Mouse (Mus musculus) frontal cortex, postnatal 36 days (tissue): Measurements from ENCODE around the gene Phc2.

ENCODE experiments used
- DNase-seq, 2 experiments: peaks; one replicate each; pipeline ENCODE4 v3.0.0; 2022; ENCODE audit warnings: low spot score in 2 of 2

Gene Phc2

GRCm38 (mm10) chr4:128741906-128742305 lies 87.4 kb downstream of the Phc2 start:
- DNase-seq: no peak

- DNase-seq: no peak
Measured at GRCm38 (mm10) chr4:128742379-128742970, 88.0 kb downstream of the Phc2 start.

- no peak for DNase-seq
Measured at GRCm38 (mm10) chr4:128743031-128743626, 88.6 kb downstream of the Phc2 start.

- DNase-seq: no peak
Measured at GRCm38 (mm10) chr4:128745160-128745559, 90.7 kb downstream of the Phc2 start.

DNA sequence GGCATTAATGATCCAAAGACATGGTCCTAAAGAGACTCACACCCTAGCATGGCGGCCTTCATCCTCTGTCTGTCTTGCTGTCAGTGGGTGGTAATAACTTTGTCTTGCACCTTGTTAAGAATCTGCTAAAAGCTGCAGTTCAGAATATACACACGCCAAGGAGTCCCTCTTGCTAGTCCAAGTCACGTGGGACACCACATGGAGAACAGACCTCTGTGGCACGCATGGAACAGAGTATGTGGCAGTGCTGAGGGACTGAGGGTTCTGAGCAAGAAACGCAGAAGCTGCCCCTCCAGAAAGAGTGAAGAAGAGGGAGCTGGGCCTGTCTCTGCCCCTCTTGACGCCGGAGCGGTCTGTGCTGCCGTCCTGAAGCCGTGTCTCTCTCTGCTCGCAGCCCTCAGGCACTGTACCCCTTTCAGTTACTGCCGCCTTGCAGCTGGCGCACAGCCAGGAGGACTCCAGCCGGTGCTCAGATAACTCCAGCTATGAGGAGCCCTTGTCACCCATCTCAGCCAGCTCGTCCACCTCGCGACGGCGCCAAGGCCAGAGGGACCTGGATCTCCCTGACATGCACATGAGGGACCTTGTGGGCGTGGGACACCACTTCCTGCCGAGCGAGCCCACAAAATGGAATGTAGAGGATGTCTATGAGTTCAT lies 93.2 kb downstream of the Phc2 start:
- DNase-seq: no peak

- DNase-seq: no peak
Measured at GRCm38 (mm10) chr4:128748309-128748708, 93.8 kb downstream of the Phc2 start.

DNA sequence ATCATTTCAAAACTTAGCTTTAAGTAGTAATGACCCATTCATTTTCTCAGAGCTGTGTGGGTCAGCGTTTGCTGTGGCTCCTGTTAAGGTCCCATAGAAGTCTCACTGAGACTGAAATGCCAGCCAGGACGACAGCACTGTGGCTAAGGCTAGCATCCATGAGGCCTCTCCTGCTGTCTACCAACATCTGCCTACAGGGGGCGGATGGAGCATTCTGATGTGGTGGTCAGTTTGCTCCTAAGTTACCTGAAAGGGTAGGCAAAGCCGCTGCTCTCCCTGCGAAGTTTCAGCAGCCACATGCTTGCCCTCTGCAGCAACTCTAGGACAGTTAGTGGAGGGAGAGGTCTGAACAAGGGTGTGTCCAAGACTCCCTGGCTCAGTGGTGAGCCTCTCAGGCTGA lies 96.5 kb downstream of the Phc2 start:
- no peak for DNase-seq

GRCm38 (mm10) chr4:128752031-128752757 lies 97.7 kb downstream of the Phc2 start:
- no peak for DNase-seq

- no peak for DNase-seq
Measured at GRCm38 (mm10) chr4:128753571-128753970, 99.1 kb downstream of the Phc2 start.

DNA sequence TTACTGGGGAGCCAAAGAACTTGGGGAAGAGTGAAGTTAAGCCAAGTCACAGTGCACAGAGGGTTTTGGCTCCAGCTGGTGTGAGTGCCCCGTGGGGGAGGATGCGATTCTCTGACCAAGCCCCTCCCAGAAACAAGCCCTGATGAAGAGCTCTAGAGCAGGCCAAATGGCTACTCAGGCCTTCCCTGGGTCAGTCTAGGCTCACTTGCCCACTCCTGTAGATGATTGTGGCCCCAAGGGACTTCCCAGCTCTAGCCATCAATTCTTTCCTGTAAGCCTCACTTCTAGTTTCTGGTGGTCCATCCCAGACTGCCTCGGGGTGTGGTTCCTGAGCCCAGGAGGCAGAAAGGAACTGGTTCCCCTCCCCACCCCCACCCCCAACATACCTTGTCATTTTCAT lies 100.6 kb downstream of the Phc2 start, which contains the start of gene A3galt2:
A3galt2 (plus strand) TSS at position 301 of the 400 bp plus-strand sequence.
- no peak for DNase-seq

DNA sequence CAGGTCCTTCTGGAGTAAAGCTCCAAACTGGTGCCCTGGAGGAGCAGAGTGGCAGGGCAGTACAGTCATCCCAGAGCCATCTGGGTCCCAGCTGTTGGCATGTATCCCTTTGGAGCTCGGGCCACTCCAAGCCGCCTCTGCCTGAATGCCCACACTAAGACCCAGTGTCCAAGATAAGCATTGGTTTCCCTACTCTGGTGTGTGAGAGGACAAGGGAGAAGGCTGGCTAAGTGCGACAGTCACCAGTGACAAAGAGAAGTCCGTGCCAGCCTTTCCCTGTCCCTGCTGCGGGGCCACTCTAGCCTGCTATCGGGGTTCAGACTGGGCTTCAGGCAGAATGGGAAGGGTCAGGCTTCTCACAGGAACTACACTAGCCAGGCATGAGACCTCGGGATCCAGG lies 101.4 kb downstream of the Phc2 start:
- no peak for DNase-seq

- no peak for DNase-seq
Measured at GRCm38 (mm10) chr4:128759214-128759613, 104.7 kb downstream of the Phc2 start.

DNA sequence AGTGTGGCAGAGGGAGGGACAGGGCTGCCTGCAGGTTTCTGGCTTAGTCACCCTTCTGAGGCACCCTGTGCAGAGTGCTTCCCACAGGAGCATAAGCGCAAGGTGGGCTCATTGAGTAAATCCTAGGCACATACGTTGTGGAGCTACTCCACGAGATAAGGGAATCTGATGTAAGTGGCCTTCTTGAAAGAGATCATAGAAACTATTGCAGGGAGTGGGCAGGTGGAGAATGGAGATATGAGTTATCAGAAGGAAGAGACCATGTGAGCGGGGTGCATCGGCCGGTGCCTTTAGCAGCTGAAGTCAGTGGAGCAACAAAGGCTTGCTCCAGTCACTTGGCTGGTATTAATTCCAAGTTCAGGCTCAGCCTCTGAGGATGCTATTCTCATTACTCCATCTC lies 105.5 kb downstream of the Phc2 start:
- no peak for DNase-seq

DNA sequence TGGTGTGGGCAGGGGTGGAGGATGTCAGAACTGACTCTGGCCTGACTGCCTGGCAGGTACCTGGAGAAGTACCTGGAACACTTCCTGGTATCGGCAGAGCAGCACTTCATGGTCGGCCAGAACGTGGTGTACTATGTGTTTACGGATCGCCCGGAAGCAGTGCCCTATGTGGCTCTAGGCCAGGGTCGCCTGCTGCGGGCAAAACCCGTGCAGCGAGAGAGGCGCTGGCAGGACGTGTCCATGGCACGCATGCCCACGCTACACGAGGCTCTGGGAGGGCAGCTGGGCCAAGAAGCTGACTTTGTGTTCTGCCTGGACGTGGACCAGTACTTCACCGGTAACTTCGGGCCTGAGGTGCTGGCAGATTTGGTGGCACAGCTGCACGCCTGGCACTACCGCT lies 112.4 kb downstream of the Phc2 start:
- no peak for DNase-seq

GRCm38 (mm10) chr4:128768120-128768519 lies 113.6 kb downstream of the Phc2 start:
- DNase-seq: no peak

- DNase-seq: no peak
Measured at GRCm38 (mm10) chr4:128769569-128770355, 115.3 kb downstream of the Phc2 start.

GRCm38 (mm10) chr4:128770698-128771097 lies 116.2 kb downstream of the Phc2 start:
- no peak for DNase-seq

DNA sequence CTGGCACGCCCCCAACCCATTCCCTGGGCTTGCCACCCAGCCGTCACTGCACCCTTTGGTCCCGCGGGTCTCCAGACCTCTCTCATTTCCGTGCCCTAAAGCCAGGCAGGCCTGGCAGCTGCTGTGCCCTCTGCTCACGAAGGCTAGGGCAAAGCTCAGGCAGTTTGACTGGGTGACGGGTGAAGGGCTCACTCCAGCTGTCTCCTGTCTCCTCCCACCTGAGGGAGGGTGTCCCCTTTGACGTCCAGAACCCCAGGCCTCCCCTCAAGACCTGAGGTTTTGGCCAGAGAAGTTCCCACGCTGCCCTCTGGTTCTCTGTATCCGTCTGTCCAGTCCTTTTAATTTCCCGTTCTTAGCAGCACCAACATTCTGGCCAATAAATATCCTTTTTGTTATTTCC lies 119.3 kb downstream of the Phc2 start:
- no peak for DNase-seq

- DNase-seq: peak; percentile 44 to 63
Measured at GRCm38 (mm10) chr4:128774467-128774866, 120.0 kb downstream of the Phc2 start.

GRCm38 (mm10) chr4:128776568-128777289 lies 122.2 kb downstream of the Phc2 start:
- peak; percentile 58 to 70 for DNase-seq

- peak in 1 of 2 experiments; percentile 39 for DNase-seq
Measured at GRCm38 (mm10) chr4:128777593-128777992, 123.1 kb downstream of the Phc2 start.
